Mouse (Mus musculus) limb, embryonic 10.5 days (tissue): Measurements from ENCODE around the gene Troap. TPM values are rescaled to one million over a fixed set of nuclear protein-coding genes. Genes with fewer than 3 reads are reported as not detected.
"Not testable (repeated sequence)": the region's sequence is repeated elsewhere in the genome, so short reads cannot be mapped to it uniquely, and the experiment has no call there.

Source experiments
- DNase-seq: peaks from one replicate; pipeline ENCODE4 v3.0.0-alpha.2; 2017; ENCODE audit warnings: low spot score
- H3K27ac ChIP-seq: fragments of 300-500 bp; sonication (generic); 2 replicates; pipeline ENCODE4 v1.5.1; 2016; ENCODE audit warnings: mild to moderate bottlenecking
- H3K27me3 ChIP-seq: fragments of 300-500 bp; sonication (generic); 2 replicates; pipeline ENCODE4 v1.6.1; 2016; ENCODE audit warnings: low read depth, mild to moderate bottlenecking; ENCODE audit not compliant: poor library complexity, severe bottlenecking
- H3K36me3 ChIP-seq: fragments of 300-500 bp; sonication (generic); 2 replicates; pipeline ENCODE4 v1.6.1; 2016; ENCODE audit warnings: mild to moderate bottlenecking, moderate library complexity
- H3K4me1 ChIP-seq: fragments of 300-500 bp; sonication (generic); 2 replicates; pipeline ENCODE4 v1.6.1; 2016
- H3K4me3 ChIP-seq: fragments of 300-500 bp; sonication (generic); 2 replicates; pipeline ENCODE4 v1.5.1; 2016; ENCODE audit warnings: mild to moderate bottlenecking, moderate library complexity
- H3K9me3 ChIP-seq: fragments of 300-500 bp; sonication (generic); replicated peaks from 2 replicates; pipeline ENCODE4 v1.6.1; 2016; ENCODE audit warnings: mild to moderate bottlenecking
- WGBS: fragments of 180-500 bp; shearing (Covaris S2); methylation state at CpG from one replicate; pipeline ENCODE4 v1.1.7; 2016; 5-methylcytosine and 5-hydroxymethylcytosine counted together
- polyA plus RNA-seq: library from polyadenylated mRNA; unstranded; fragments of >200 nt; fragmentation: Nextera tagmentation; extraction: Ambion mirVana; gene quantifications from 2 replicates; pipeline ENCODE4 v1.2.1, GENCODE M21; 2016

Gene Troap
- polyA plus RNA-seq, 1 experiment from 2014 or later, result 54.8 TPM

- Histone ChIP-seq H3K27me3 (no peaks in the 10 kb centered on the region), H3K36me3 (peaks cover 49% of the 10 kb centered on the region), H3K9me3 (no peaks in the 10 kb centered on the region), H3K4me3 (no peak overlapping the region), H3K4me1 (peaks cover 41% of the 10 kb centered on the region), H3K27ac (no peak overlapping the region)
- no peak for DNase-seq
- 93% methylated on average over 7 of the region's 7 CpGs for WGBS
Measured at GRCm38 (mm10) chr15:99033498-99034270, 40.7 kb upstream of the Troap start.

- no peak for DNase-seq
- Histone ChIP-seq H3K27me3 (no peaks in the 10 kb centered on the region), H3K9me3 (no peaks in the 10 kb centered on the region), H3K27ac (no peak overlapping the region), H3K36me3 (peaks cover 51% of the 10 kb centered on the region), H3K4me3 (no peak overlapping the region), H3K4me1 (peaks cover 26% of the 10 kb centered on the region)
- 86% methylated on average over 4 of the region's 4 CpGs for WGBS
Measured at GRCm38 (mm10) chr15:99035431-99035830, 38.9 kb upstream of the Troap start.

GRCm38 (mm10) chr15:99036249-99036905 lies 38.0 kb upstream of the Troap start:
- Histone ChIP-seq H3K9me3 (no peaks in the 10 kb centered on the region), H3K36me3 (peaks cover 51% of the 10 kb centered on the region), H3K4me3 (no peak overlapping the region), H3K4me1 (peaks cover 19% of the 10 kb centered on the region), H3K27me3 (no peaks in the 10 kb centered on the region), H3K27ac (no peak overlapping the region)
- 95% methylated on average over 8 of the region's 8 CpGs for WGBS
- DNase-seq, result no peak

- no peaks in the 10 kb centered on the region for H3K9me3 ChIP-seq
- H3K4me3 ChIP-seq, result no peak overlapping the region
- no peak overlapping the region for H3K27ac ChIP-seq
- H3K4me1 ChIP-seq, result peaks cover 4% of the 10 kb centered on the region; the same call in 1 of the 2 replicates
- 85% methylated on average over 1 of the region's 1 CpGs for WGBS
- peaks cover 11% of the 10 kb centered on the region; the same call in 1 of the 2 replicates for H3K27me3 ChIP-seq
- peaks cover 47% of the 10 kb centered on the region for H3K36me3 ChIP-seq
- DNase-seq, result no peak
Measured at GRCm38 (mm10) chr15:99038025-99038424, 36.4 kb upstream of the Troap start.

GRCm38 (mm10) chr15:99038797-99039196 lies 35.6 kb upstream of the Troap start:
- Histone ChIP-seq H3K4me3 (no peak overlapping the region), H3K9me3 (no peaks in the 10 kb centered on the region), H3K4me1 (0 out of 2 replicates have a peak, but pooled peaks cover 2% of the 10 kb centered on the region), H3K27ac (no peak overlapping the region), H3K27me3 (peaks cover 11% of the 10 kb centered on the region; the same call in 1 of the 2 replicates), H3K36me3 (peaks cover 40% of the 10 kb centered on the region)
- DNase-seq, result no peak
- WGBS, result 91% methylated on average over 5 of the region's 5 CpGs

GRCm38 (mm10) chr15:99039306-99039705 lies 35.1 kb upstream of the Troap start:
- WGBS, result 90% methylated on average over 4 of the region's 4 CpGs

GRCm38 (mm10) chr15:99039996-99040919 lies 34.1 kb upstream of the Troap start:
- no peak for DNase-seq
- WGBS, result 70% methylated on average over 26 of the region's 26 CpGs
- peaks cover 29% of the 10 kb centered on the region for H3K36me3 ChIP-seq
- H3K4me3 ChIP-seq, result no peak overlapping the region
- H3K9me3 ChIP-seq, result no peaks in the 10 kb centered on the region
- peaks cover 8% of the 10 kb centered on the region; the same call in 1 of the 2 replicates for H3K4me1 ChIP-seq
- H3K27ac ChIP-seq, result no peak overlapping the region
- peaks cover 11% of the 10 kb centered on the region; the same call in 1 of the 2 replicates for H3K27me3 ChIP-seq

More at GRCm38 (mm10) chr15:99039306-99039705, 35.1 kb upstream of the Troap start:
- H3K4me3 ChIP-seq, result no peak overlapping the region
- no peak for DNase-seq
- peaks cover 38% of the 10 kb centered on the region for H3K36me3 ChIP-seq
- 0 out of 2 replicates have a peak, but pooled peaks cover 2% of the 10 kb centered on the region for H3K4me1 ChIP-seq
- no peaks in the 10 kb centered on the region for H3K9me3 ChIP-seq
- H3K27me3 ChIP-seq, result peaks cover 11% of the 10 kb centered on the region; the same call in 1 of the 2 replicates
- H3K27ac ChIP-seq, result no peak overlapping the region

- DNase-seq, result no peak
- H3K27ac ChIP-seq, result no peak overlapping the region
- H3K4me1 ChIP-seq, result peaks cover 8% of the 10 kb centered on the region; the same call in 1 of the 2 replicates
- 72% methylated on average over 21 of the region's 21 CpGs for WGBS
- H3K9me3 ChIP-seq, result no peaks in the 10 kb centered on the region
- H3K36me3 ChIP-seq, result peaks cover 20% of the 10 kb centered on the region
- peaks cover 11% of the 10 kb centered on the region; the same call in 1 of the 2 replicates for H3K27me3 ChIP-seq
- no peak overlapping the region for H3K4me3 ChIP-seq
Measured at GRCm38 (mm10) chr15:99040920-99041856, 33.2 kb upstream of the Troap start.

GRCm38 (mm10) chr15:99042334-99042733 lies 32.0 kb upstream of the Troap start:
- Histone ChIP-seq H3K4me1 (peaks cover 8% of the 10 kb centered on the region; the same call in 1 of the 2 replicates), H3K27ac (no peak overlapping the region), H3K36me3 (peaks cover 12% of the 10 kb centered on the region), H3K27me3 (peaks cover 16% of the 10 kb centered on the region; the same call in 1 of the 2 replicates), H3K4me3 (no peak overlapping the region), H3K9me3 (no peaks in the 10 kb centered on the region)
- DNase-seq, result no peak
- WGBS, result 85% methylated on average over 5 of the region's 5 CpGs

GRCm38 (mm10) chr15:99044854-99045253 lies 29.5 kb upstream of the Troap start:
- Histone ChIP-seq H3K27me3 (peaks cover 28% of the 10 kb centered on the region), H3K36me3 (no peaks in the 10 kb centered on the region), H3K4me1 (peaks cover 8% of the 10 kb centered on the region; the same call in 1 of the 2 replicates), H3K9me3 (no peaks in the 10 kb centered on the region), H3K4me3 (no peak overlapping the region), H3K27ac (no peak overlapping the region)
- DNase-seq, result no peak
- 62% methylated on average over 3 of the region's 3 CpGs for WGBS

- H3K27ac ChIP-seq, H3K36me3 ChIP-seq, DNase-seq, H3K4me1 ChIP-seq, H3K4me3 ChIP-seq, H3K9me3 ChIP-seq: not testable (repeated sequence)
- peaks cover 37% of the 10 kb centered on the region for H3K27me3 ChIP-seq
- WGBS, result 91% methylated on average over 6 of the region's 6 CpGs
Measured at GRCm38 (mm10) chr15:99045734-99046133, 28.6 kb upstream of the Troap start.
